Comparison of ENCODE assay signal across 8 mouse cellular contexts in genomic region chr1:178187216-178187791, GRCm38 (mm10). TPM values are rescaled to one million over a fixed set of nuclear protein-coding genes. Genes with fewer than 3 reads are reported as not detected.
DNase-seq lines count a peak whose midpoint lies in the region; ATAC-seq and TF ChIP-seq lines count a peak whose summit lies in the region.
"Not testable (repeated sequence)": the region's sequence is repeated elsewhere in the genome, so short reads cannot be mapped to it uniquely, and the experiment has no call there.

Gene Desi2, plus strand, starts transcription at chr1:178187417.

- H3K9me3 ChIP-seq in hindbrain, embryonic 13.5 days, result not testable (repeated sequence)

- in situ Hi-C loops in Patski (cut with MboI; ENCODE audit: low pct_unique_long_range_greater_than_20kb), result loop anchor here (10.0 kb wide), 1 partner anchor 203 kb away; the partner anchor contains the start of gene Catspere2

- H3K4me1 ChIP-seq in hindbrain, embryonic 13.5 days (replicated peaks), result peaks cover 10% of the 10 kb centered on the region

- not testable (repeated sequence) for H3K36me3 ChIP-seq in hindbrain, embryonic 13.5 days

- WGBS in hindbrain, embryonic 13.5 days, result under 1% methylated on average over 37 of the region's 37 CpGs

- H3K4me2 ChIP-seq in hindbrain, embryonic 13.5 days, result peak within 1 kb of the TSS; percentile 64

- peak; percentile 96 for DNase-seq in Patski (ENCODE audit: low read depth, low spot score)
- DNase-seq in cerebellum, postnatal 14 days, result peak; percentile 91 to 93
- DNase-seq in frontal cortex, postnatal 14 days (ENCODE audit: low spot score in 2 of 2), result peak; percentile 92 to 99
- peak; percentile 67 to 89 for DNase-seq in layer of hippocampus, postnatal 25 days (ENCODE audit: extremely low spot score in 1 of 2, low spot score in 1 of 2)
- peak; percentile 99 for DNase-seq in lung, postnatal 25 days (ENCODE audit: low spot score)
- DNase-seq in retina, embryonic 14.5 days (ENCODE audit: low spot score), result peak; percentile 97
- DNase-seq in thymus, postnatal 4 days, result peak; percentile 91

- peak within 1 kb of the TSS; percentile 62 for H3K4me3 ChIP-seq in hindbrain, embryonic 13.5 days

- not testable (repeated sequence) for H3K27me3 ChIP-seq in Patski; hindbrain, embryonic 13.5 days

- POLR2A ChIA-PET in Patski (lab: Charles Lee), result not testable (repeated sequence)

- CTCF ChIA-PET in Patski (lab: Charles Lee), result not testable (repeated sequence)

- ATAC-seq in Patski, result peak; percentile 99
- peak; percentile 100 for ATAC-seq in hindbrain, embryonic 13.5 days (ENCODE audit: low FRiP score)

- TF ChIP-seq CTCF in Patski (IDR thresholded peaks at IDR 0.05), result not testable (repeated sequence)

- peak within 1 kb of the TSS; percentile 79 for H3K27ac ChIP-seq in hindbrain, embryonic 13.5 days

- H3K9ac ChIP-seq in hindbrain, embryonic 13.5 days, result peak within 1 kb of the TSS; percentile 68

RNA-seq across cellular contexts. Expression of gene Desi2, which starts in this region (rescaled TPM):
- 17.4 TPM for polyA plus RNA-seq in Patski (2021)
- polyA plus RNA-seq in hindbrain, embryonic 13.5 days (2015; fragmentation: Nextera tagmentation; extraction: Ambion mirVana), result 19.3 and 19.4 TPM in 2 replicates
- total RNA-seq in layer of hippocampus, postnatal 25 days (2021), result 10 to 100 TPM; 19.9 to 20.7 TPM

Comparison
In these comparisons a context has a peak if more than half of its experiments do, and no peak if none do; other contexts are left out.
1. Peak in every context shown above with its lines: DNase-seq, ATAC-seq, H3K4me3 ChIP-seq and H3K27ac ChIP-seq.